Mouse (Mus musculus) retina, embryonic 14.5 days (tissue): ENCODE data around the gene Slit3.

Source experiments
- DNase-seq: peaks from one replicate; pipeline ENCODE4 v3.0.0-alpha.2; 2015; ENCODE audit warnings: low spot score

Slit3 gene

DNA sequence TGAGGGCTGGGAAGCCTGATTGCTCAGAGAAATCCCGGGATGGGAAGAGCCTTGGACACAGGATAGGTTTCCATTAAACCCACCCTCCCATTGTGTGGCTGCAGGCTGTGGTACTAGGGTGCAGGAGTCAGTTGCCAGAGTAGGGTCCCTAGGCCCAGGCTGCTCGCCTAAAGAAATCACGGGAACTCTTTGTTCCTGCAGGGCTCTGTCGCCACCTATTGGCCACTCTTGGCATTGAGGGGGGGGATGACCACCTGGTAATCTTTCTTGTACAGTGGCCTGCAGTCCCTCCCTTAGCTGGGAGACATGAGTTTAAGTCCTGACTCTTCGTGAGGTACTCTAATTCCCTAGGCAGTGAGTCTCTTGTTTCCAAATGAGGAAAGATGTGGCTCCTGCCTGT, 572.1 kb downstream of the Slit3 start:
- DNase-seq, result peak; percentile 87

DNA sequence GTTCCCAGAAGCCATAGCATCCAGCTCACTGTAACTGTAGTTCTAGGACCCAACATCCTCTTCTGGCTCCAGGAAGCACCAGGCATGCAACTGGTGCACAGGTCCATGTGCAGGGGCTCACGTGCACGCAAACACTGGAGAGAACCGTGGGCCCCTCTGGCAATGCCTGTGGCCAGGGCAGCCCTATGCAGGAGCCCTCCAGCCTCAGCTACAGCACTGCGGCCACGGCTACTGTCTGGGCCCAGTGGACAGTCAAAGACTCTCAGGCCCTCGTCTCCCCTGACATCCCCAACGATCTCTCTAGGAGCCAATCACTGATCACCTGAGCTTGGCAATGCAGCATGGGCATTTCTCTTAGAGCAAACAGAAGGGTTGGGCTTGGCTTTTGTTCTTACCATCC, 572.6 kb downstream of the Slit3 start:
- DNase-seq, result no peak

DNA sequence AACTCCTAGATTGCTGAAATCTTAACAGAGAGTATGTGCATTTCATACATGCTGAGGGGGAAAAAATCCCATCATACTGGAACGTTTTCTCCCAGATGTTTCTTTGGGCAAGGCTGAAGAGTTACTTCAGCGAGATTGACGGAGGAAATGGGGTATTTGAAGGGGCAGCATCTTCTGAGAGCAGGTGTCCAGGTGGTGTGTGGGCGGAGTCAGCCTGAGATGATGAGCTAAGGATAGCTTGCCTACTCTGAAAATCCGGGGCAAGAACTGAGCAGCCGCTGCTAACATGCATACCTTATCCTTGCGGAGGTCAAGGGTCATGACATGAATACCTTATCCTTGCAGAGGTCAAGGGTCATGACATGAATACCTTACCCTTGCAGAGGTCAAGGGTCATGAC, 576.5 kb downstream of the Slit3 start:
- no peak for DNase-seq

DNA sequence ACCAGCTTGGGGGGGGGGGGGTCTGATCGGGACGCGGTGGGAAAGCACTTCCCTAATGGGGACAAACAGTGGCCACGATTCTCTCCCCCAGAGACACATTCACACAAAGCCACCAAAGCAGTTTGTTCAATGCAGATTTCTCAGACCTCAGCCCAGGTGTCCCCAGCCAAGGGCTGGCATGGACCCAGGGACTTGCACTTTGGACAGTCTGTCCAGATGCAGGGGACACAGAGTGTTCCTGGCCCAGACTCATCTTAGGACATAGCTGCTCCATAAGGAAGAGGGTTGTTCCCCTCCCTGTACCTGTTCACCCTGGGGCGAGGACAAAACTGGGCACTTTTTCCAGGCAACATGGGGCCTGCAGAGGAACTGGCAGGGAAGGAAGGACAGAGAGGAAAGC, 577.9 kb downstream of the Slit3 start:
- DNase-seq, result no peak

DNA sequence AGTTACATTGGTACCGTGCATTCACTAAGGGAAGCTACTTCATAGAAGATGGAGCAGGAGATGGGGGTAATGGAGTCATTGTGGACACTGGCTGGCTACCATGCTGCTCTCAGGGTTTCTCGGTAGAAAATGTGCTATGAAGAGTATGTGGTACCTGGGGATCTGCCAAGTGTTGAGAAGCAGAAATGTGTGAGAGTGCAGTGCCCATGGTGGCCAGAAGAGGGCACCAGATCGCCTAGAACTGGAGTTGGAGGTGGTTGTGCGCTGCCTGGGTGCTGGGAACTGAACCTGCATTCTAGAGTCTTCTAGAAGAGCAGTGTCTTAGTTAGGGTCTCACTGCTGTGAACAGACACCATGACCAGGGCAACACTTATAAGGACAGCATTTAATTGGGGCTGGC, 582.4 kb downstream of the Slit3 start:
- DNase-seq, result no peak

DNA sequence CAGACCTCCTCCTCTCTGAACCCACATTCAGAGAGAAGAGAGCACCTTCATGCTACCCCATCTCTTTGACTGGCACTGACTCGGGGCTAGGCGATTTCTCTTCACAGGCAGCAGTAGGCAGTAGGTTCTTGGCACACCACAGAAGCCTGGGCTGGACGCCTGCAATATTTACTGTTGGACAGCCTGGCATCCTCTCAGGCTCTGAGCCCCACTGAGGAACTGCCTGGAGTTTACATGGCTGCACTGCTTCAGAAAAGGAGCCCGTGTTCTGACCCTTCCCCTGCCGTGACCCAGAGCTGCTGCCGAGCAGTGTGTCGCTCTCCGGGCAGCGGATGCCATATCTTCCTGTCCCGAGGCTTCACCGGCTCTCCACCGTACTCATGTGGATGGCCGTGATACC, 583.4 kb downstream of the Slit3 start:
- DNase-seq, result no peak

DNA sequence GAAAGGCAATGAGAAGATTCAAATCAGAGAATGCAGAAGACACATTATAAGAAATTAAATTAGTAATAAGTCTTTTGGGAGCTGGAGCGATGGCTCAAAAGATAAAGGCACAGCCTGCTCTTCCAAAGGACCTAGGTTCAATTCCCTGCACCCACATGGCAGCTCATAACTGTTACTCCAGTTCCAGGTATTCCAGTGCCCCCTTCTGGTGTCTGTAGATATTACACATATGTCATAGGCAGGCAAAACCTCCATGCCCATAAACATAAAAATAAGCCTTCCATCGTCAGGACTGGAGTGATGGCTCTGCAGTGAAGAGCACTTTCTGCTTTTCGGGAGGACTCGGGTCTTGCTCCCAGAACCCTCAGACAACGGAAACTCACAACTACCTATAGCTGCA, 583.9 kb downstream of the Slit3 start:
- no peak for DNase-seq

DNA sequence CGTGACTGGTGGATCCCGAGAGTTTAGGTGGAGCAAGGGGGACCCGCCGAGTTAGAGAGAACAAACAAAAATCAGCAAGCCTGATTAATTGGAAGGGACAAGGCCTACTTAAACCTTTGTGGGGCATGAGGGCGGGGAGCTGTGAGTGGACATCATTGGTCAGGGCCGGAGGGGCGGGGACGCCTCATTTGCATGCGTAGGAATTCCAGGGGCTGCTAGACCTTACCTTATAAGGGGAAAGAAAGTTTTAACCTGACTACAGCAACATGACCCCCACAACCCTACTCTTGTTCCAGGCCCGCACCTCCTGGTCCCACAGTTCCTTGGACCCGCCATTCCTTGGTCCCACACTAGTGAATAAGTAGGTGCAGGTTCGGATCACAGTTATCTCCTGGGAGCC, 586.4 kb downstream of the Slit3 start:
- DNase-seq, result no peak

DNA sequence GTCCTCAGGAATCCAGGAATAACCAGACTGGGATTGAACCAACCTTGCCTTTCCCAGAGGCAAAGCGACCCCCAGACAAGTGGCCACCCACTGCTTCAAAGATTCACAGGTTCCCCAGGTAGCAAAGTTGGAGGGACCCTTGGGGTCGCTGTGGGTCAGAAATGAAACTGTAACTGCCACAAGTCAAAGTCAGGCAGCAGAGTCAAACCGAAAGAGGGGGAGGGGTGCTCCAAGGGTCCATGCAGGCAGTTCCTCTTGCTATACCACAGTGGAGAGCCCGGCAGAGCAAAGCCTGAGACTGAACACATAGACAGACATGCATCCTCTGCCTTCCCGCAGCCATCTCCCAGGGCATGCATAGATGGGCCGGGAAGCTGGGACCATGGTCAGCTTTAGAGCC, 590.3 kb downstream of the Slit3 start:
- DNase-seq, result no peak

DNA sequence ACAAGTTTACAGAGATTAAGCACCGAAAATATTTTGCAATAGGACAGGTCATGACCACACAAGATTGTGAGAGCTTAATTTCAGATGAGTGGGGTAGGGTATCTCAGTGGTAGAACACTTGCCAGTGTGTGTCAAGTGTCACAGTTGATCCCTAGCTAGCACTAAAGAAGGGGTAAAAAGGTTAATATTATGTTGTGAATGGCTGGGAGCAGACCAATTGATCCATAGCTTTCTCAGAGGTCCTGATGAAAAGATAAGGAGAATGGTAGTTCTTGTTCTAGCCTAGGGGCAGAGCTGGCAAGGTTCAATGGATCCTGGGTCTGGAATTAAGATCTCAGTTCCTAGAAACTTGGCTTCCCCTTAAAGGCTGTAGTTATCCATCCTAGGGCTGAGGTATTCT, 597.9 kb downstream of the Slit3 start:
- no peak for DNase-seq

DNA sequence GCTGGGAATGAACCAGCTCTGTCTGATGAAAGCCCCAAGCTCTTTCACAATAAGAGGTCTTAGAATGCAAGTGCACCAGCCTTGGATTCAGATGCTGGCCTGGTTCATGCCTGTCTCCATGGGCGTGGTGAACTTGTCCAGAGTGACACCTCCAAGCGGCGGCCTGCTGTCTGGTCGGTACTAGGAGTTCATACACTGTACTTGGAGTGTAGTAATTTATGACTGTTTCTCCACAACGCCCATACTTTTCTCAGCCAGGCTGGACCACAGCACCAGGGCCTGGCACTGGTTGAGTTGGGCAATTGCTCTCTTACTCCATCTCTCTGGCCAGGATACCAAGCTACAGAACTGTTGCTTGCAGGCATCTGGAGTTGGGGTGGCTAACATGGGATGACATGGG, 602.9 kb downstream of the Slit3 start:
- no peak for DNase-seq

DNA sequence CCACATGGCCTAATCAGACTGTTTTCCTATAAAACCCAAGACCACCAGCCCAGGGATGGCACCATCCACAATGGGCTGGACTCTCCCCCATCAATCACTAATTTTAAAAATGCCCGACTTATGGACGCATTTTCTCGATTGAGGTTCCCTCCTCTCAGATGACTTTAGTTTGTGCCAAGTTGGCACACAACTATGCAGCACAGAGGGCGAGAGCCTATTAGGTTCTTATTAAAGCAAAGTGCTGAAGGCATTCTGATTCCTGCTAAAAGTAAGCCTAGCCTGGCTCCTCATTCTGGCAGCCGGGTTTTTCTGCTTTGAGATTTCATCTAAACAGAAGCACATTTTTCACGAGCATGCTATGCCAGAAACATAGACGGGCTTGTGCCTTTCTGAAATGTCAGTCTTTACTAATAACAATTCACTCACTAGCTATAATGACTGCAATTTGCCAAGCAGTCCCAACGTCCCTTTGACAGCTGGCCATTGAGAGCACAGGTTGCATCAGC, 605.4 kb downstream of the Slit3 start:
- DNase-seq, result no peak

DNA sequence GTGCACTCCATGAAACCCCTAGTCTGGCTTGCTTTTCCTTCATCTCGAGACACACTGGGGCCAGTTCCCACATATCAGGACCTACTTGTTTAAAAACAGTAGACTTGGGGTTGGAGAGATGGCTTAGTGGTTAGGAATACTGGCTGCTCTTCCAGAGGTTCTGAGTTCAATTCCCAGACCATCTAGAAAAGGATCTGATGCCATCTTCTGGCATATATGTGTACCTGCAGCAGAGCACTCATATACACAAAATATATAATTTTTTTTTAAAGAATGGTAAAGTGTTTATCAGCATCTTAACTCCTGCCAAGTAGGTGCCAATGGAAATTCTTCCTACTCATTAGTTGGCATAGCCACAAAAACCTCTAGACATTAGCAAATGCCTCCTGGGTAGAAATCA, 607.2 kb downstream of the Slit3 start:
- DNase-seq, result no peak

DNA sequence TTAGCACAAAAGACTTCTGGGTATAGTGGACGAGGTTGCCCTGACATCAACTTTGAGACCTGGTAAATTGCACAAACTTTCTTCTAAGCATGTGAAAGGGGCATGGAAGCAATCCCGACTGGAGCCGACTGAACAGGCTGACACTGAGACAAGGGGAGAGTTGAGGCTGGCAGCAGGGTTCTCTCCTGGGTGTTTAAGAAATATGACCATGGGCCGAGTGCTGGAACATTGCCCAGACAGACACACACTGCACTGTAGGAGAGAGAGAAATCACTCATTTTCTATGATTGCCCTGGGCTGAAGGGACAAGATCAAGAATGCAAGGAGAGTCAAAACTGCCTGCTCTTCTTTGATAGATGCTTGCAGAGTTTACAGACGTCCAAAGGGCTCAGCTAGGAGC, 608.2 kb downstream of the Slit3 start:
- no peak for DNase-seq

DNA sequence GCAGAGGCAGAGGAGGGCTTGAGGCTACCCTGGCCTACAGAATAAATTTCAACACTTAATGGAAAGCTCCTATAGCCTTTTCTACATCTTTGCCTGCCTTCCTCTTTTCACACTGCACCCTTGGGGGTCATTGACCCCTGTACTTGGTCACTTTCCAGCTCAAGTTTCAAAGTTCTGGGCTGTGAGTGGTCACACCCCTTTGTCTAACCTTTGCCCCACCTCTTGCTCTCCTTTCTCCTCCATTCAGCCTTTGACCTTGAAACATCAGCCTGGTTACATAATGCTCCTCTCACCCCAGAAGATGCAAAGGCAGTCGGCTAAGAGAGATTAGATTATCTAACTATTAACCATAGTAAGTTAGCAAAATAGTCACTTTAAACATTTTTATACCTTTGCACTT, 611.3 kb downstream of the Slit3 start:
- no peak for DNase-seq

DNA sequence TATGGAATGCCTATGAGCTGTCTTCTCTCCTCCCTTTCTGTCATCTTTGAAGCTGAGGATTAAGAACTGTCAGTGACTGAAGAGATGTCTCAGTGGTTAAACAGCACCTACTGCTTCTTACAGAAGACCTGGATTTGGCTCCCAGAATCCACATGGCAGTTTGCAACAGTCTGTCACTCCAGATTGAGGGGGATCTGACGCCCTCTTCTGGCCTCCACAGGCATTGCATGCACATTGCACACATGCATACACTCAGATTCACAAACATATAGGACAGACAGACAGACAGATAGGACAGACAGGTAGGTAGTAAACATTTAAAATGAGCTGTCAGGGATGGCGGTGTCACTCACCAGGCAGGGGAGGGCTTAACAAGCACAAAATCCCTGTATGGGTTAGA, 615.8 kb downstream of the Slit3 start:
- DNase-seq, result no peak

DNA sequence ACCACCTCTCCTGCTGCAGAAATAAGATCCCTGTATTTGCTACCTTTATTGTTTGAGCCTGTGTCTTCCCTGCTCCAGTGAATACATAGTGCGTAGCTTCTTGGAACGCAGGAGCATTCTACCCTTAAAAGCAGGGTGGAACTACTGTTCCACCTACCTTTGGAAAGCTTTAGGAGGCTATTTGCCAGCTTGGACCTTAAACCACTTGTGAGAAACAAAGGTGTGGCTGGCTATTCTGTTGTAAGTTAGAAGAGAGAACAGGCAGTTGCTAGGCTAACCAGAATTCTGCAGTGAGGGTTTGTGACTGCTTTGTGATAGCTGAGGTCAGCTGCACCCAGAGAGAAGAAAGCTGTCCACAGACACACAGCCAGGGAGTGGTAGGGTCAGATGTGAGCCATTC, 616.2 kb downstream of the Slit3 start:
- no peak for DNase-seq

DNA sequence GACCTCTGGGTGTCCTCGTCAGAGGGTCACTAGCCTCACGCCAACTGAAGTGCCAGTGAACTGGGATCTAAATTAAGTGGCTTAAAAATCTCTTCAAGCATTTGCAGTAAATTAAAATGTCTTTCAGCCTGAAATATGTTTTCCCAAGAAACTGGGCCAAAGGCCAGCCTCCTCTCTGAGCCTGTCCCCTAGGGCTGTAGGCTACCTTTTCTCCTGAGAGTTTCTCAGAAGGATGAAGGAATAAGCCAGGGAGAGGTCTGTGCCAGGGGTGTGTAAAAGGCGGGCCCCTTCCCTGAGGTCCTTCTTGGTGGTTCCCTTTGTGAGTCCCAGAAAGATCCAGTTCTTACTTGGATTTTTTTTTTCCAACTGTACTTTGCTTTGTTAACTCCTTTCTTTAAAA, 617.1 kb downstream of the Slit3 start:
- no peak for DNase-seq

DNA sequence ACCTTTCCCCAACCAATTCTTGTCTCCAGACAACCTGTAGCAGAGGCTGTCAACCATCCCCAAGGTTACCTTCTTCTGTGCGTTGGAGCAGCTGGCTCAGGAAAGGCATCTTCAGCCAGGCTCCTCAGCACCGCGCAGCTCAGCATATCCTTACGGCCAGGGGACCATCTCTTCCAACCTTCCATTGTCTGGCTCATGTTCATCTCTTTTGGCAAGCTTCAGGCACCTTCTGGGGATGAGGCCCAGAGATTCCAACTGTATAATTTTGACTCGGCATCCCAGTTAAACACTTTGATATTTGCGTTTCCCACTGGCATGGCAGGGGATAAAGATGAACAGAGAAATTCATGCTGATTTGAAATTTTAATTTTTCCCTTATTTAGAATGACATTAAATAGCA, 622.6 kb downstream of the Slit3 start:
- DNase-seq, result no peak

DNA sequence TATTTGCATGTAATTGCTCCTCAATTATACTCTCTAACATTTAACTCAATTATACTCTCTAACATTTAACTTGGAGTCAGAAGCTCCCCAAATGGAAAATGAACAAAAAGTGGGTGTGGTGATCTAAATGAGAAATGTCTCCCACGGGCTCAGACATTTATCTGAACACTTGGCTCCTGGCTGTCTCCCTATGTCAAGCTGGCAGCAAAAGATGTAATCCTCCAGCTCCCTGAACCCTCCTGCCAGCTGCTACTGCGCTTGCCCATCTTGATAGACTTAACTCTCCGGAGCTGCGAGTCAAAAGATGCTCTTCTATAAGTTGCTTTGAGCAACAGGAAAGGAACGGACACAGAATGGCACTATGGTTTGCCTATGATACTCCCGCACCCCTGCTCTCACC, 623.5 kb downstream of the Slit3 start:
- DNase-seq, result no peak

DNA sequence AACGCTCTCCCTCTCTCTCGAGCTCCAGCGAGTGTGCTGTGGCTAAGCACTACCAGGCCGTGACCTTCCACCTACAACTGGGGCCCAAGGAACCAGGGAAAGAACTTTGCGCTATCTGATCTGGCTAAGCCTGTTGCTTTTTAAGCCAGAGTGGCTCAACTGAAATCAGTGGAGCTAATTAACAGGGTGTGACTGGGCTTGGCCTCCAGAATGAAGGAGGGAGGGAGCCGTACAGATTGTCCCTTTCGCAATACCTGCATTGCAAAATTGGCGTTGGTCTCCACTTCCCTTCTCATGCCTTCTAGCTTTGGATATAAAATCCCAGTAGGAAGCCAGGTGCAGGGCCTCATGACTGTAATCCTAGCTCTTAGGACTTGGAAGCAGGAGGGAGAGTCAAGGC, 629.6 kb downstream of the Slit3 start:
- DNase-seq, result no peak

DNA sequence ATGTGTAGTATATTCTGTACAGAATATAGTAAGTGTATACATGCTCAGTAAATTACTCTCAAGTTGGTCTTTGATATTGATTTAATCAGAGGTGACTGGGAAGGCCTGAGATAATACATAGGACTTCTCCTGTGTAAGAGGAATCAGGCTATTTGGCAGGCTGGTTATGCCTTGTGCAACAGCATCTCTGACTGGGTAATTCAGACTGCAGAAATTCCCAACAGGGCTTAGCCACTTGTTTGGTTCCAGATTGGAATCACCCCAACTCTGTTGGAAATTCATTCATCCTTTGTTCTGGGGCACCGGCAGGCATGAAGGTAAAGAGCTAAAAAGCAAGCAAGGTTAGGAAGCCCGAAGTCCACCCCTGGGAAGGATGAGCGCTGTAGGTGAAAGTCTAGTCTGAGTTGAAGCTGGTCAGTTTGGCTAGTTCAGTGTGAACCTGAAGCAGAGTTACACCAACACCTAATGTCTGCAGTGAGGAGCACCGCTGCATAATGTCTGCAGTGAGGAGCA, 633.9 kb downstream of the Slit3 start:
- DNase-seq, result no peak

DNA sequence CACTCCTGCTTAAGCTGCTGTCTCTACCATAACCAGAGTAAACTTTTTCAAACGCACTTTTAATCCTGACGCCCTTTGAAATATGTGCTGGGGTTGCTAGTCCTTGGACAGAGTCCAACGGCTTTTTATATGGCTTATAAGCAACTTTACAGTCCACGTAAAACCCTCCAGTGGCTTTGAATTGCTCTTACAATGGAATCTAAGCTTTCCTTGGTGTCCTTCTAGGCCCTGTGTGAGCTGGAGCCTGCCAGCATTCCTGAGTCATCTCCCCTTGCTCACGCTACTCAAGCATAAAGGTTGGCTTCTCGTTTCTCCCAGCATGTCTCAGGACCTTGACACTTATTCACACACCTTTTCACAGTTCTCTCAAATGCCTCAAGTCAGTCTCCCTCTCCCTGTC, 634.5 kb downstream of the Slit3 start:
- DNase-seq, result no peak

DNA sequence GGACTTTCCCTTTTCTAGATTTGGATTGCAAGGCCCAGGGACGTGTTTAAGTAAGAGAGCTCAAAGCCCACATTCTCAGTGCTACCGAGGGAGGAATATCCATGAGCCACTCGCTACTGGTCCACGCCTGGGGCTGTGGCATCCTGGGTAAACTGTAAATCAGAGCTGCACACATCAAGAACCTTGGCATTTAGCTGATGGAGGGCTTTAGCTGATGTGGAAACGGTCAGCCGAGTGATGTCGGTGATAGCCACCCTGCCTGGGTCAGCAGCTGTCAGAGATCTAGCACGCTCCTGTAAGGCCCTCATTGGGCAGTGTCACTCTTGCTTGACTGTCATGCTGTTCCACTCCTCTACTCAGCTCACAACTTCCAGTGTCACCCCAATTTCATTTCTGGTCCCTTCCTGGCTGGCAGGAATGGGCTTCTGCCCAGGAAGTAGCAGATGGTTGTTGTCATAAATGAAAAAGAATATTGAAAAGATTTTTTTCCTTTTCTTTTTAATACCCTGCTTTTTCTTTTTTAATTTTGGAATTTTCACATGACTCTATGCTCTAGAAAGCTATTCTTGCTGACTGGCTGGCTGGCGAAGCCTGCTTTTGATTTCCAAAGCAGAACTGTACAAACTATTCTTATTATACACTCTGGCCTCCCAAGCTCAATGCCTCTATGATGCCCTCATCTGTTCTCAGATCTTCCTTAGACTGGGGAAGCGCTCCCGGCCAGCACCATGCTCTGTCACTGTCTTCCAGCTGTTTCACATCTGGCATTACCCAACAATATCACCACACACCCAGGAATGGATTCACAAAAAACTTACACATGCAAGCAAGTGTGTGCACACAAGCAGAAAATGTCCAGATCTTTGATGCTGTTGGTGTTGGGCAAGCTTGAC, 635.6 kb downstream of the Slit3 start:
- no peak for DNase-seq
